Mouse (Mus musculus) testis, adult 2 months (tissue): Measurements from ENCODE around the gene Gm10720.
"Not testable (repeated sequence)": the region's sequence is repeated elsewhere in the genome, so short reads cannot be mapped to it uniquely, and the experiment has no call there.

Source experiments
- CTCF ChIP-seq: fragments of 200-500 bp; IDR thresholded peaks from 2 replicates; pipeline ENCODE4 v1.5.1; 2012; ENCODE audit warnings: low read depth, mild to moderate bottlenecking, inconsistent platforms, low read length, moderate library complexity; ENCODE audit not compliant: control insufficient read depth, insufficient read depth, insufficient replicate concordance
- POLR2A ChIP-seq: fragments of 200-500 bp; IDR thresholded peaks from 2 replicates; pipeline ENCODE4 v1.6.1; 2012; ENCODE audit warnings: low read depth, mild to moderate bottlenecking, inconsistent platforms, low read length, moderate library complexity; ENCODE audit not compliant: control insufficient read depth

- TF ChIP-seq CTCF, POLR2A: not testable (repeated sequence)
Observed at GRCm38 (mm10) chr9:3025653-3026052, 10.2 kb downstream of the Gm10720 start.
